Mouse (Mus musculus) c-Kit-positive CD71-negative TER-119-negative erythroid progenitor cells, embryonic 14.5 days (primary cell): Measurements from ENCODE around the gene Apobec1.
A peak's percentile ranks its signal among the peaks of the same experiment; 100 is the strongest.
"Not testable (repeated sequence)": the region's sequence is repeated elsewhere in the genome, so short reads cannot be mapped to it uniquely, and the experiment has no call there.

Source experiments
- DNase-seq: peaks from one replicate; pipeline ENCODE4 v3.0.0-alpha.2; 2013; ENCODE audit warnings: low read depth

Gene Apobec1

DNA sequence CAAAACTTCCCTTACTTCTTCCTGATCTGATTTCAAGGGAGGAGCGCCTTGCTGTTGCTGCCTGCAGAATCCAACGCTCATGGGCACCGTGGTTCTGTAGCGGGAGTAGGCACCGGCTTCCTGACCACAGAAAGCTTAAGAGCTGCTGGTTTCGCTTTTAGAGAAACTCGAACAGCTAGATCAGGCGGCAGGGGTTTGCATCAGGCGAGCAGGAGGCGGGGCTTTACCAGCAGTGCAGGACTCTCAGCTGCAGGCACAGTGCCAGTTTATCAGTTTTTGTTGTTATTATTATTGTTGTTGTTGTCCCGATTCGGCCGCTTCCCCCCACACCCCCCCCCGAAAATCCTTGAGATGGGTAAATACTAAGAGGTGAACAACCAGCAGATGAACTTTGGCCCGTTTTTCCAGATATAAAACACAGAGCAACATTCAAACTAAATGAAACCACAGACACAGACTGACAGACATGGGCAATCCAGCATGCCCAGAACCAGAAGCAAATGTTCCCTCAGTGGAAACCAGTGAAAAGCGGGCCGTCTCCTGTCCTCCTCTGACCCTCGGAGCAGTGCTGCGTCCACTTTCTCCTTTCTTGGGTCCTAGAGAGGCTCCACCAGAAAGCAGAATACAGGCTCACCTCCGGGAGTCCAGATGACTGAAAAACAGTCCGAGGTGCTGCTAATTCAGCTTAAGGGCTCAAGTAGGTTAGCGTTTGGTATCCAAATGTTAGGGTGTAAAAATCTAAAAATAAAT lies at the start of gene Apobec1:
Apobec1 (minus strand) TSS at position 203 of the 750 bp plus-strand sequence.
- peak; percentile 70 for DNase-seq

DNA sequence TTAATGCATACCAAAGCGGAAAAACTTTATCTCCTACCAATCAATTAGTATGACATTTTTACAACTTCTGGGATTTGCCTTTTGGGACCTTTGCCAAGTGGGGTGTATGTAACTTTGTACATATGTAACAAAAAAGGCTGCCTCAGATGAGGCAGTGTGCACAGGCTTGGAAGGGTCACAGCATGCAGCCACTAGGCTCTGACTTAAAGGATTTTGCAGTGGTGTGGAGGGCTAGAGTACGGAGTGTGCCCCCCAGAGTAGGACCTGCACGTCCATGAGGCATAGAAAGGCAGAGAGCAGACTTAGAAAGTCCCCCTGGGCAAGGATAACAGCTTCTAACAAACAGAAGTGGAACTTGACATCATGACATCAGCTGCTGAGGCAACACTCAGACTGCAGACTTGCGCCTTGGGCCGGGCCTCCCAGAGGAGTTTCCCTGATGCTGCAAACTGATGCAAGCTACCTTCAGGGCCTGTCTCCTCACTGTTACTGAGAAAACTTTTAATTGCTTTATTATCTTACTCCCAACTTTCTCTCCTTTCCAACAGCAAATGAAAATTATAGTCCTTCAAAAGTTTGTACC lies 48.2 kb upstream of the Apobec1 start:
- DNase-seq, result no peak

DNA sequence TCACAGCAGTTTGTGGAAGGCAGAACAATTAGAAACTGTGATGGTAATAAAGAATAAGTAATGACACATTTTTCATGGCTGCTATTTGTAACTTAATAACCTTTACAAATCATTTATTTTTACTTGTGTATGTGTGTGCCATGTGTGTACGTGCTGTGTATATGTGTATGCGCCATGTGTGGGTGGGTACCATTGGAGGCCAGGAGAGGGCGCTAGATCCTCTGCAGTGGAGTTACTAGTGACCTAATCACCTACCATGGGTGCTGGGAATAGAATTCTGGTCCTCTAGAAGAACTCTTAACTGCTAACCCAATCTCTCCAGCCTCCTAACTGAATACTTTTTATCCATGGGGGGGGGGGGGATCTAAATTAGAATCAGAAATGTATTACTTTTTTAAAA lies 47.7 kb upstream of the Apobec1 start:
- DNase-seq, result no peak

GRCm38 (mm10) chr6:122644196-122644595 lies 42.0 kb upstream of the Apobec1 start:
- not testable (repeated sequence) for DNase-seq

- not testable (repeated sequence) for DNase-seq
Measured at GRCm38 (mm10) chr6:122637566-122637965, 35.3 kb upstream of the Apobec1 start.

GRCm38 (mm10) chr6:122636666-122637065 lies 34.4 kb upstream of the Apobec1 start:
- DNase-seq, result no peak

DNA sequence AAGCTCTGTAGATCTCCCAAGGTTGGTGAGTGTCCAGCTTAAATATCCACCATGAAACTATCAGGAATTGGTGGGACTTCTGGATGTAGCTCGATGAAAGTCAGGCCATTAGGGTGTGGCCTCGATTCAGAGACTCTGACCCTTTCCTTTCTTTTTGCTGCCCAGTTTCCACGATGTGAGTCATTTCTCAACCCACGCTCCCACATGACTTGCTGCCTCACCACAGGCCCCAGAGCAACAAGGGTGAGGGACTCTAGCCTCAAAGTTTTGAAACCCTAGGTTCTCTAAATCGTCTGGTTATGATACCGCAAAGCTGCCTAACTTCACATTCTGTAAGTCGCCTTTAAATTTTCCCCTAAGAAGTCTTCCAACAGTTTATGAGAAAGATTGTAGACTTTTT lies 33.1 kb upstream of the Apobec1 start:
- peak; percentile 22 for DNase-seq

GRCm38 (mm10) chr6:122633411-122633810 lies 31.2 kb upstream of the Apobec1 start:
- no peak for DNase-seq

- DNase-seq, result no peak
Measured at GRCm38 (mm10) chr6:122627469-122628108, 25.3 kb upstream of the Apobec1 start.

DNA sequence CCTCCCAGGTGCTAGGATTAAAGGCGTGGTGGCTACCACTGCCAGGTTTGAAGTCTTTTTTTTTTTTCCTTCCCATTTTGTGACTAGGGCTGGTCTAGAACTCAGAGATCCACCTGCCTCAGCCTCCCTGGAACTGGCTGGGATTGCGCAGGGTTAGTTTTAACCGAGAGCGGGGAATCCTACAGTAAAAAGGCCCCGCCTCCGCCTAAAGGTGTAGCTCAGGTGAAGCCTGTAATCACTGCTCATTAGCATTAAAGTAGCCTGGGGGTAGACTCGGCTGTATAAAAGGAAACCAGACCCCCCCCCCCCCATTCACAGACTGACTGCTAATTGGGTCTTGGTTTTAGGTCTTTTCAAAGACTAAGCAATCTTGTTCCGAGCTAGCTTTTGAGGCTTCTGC lies 23.9 kb upstream of the Apobec1 start, which contains the start of gene Dppa3:
Dppa3 (plus strand) TSS at position 301 of the 400 bp plus-strand sequence.
- no peak for DNase-seq

DNA sequence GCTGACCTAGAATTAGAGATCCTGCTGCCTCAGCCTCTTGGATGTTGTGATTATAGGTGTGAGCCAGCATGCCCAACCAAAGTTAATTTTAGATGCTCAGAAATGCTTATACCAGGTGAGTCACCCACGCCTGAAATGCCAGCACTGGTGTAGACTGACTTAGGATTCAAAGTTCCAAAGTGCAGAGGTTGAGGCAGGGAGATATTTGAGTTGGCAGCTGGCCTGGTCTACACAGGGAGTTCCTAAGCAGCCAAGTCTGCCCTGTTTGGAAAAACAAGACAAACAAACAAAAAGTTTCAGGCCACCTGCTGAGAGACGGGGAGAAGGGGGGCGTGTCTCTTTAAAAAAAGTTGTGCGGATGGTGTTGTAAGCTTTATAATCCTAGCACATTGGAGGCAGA lies 22.9 kb upstream of the Apobec1 start:
- no peak for DNase-seq

DNA sequence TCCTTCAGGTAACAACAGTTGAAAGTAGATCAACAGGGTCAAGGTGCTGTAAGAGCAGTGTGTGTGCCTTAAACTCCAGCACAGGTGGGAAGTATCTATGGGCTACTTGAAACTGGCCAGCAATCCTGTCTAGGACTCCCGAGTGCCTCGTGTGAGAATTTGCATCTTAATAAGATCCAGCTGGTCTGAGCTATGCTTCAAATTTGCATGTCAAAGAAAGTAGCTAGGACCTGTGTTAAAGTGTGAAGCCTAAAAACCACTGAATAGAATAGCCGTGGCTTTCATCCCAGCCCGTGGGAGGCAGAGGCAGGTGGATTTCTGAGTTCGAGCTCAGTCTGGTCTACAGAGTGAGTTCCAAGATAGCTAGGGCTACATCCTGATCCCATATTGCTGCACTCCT lies 22.2 kb upstream of the Apobec1 start:
- no peak for DNase-seq

GRCm38 (mm10) chr6:122621066-122621465 lies 18.8 kb upstream of the Apobec1 start:
- DNase-seq, result no peak

DNA sequence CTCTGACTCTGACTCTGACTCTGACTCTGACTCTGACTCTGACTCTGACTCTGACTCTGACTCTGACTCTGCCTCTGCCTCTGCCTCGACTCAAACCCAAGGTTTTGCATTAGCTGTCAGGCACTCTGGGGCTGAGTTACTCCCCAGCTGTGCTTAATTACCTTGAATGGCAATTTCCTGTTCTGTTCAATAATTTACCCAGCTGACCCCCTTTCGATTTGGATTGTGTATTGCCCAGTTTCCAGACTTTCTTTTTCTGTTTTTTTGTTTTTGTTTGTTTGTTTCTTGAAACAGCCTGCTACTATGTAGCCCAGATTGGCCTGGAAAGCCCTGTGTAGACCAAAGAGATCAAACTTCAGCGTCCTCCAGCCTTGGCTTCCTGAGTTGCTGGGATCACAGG lies 13.8 kb upstream of the Apobec1 start:
- DNase-seq, result no peak

DNA sequence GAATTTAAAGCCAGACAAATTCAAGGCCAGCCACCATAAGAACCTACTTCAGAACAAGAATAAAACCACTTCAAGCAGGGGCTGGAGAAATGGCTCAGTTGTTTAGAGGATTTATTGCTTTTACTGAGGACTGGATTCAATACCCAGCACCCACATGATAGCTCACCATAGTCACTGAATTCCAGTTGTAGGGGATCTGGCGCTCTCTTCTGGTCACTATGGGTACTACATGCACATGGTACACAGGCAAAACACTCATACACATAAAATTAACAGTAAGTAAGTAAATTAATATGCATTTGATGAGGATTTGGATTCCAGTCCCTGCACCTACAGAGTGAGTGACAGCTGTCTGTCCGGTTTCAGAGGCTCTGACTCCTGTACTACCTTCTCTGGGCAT lies 11.8 kb upstream of the Apobec1 start:
- DNase-seq, result no peak

DNA sequence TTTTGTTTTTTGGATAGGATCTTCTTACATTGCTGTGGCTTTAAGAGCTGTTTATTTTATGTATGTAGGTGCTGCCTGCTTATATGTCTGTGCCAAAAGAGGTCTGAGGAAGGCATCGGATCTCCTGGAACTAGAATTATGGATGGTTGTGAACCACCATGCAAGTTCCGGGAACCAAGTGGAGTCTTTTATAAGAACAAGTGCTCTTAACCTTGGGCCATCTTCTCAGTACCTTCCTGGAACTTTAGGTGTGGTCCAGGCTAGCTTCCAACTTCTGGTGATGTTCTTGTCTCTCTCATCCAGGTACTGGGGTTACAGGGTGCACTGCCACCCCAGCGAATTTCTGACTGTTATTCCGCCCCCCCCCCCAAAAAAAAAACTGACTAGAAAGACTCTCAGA lies 10.2 kb upstream of the Apobec1 start:
- DNase-seq, result no peak

DNA sequence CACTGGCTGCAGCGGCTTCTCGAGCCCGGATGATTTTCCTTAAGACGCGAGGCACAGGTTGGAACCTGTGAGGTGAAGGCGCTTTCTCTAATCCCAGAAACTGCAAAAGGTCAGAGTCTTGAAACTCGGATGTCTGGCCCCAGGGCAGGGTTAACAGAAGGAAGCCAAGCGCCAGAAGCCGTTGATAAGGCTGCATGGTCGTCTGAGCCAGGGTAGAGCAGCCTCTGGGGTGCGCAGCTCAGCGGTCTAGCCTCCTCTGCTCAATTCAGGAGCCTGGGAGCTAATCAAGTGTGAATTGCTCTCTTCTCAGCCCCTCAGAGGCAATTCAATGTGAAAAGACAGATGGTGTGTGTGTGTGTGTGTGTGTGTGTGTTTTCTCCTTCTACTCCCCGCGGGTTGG lies 7.5 kb upstream of the Apobec1 start, which contains the start of gene Gdf3:
Gdf3 (minus strand) TSS at position 317 of the 400 bp plus-strand sequence.
- no peak for DNase-seq

DNA sequence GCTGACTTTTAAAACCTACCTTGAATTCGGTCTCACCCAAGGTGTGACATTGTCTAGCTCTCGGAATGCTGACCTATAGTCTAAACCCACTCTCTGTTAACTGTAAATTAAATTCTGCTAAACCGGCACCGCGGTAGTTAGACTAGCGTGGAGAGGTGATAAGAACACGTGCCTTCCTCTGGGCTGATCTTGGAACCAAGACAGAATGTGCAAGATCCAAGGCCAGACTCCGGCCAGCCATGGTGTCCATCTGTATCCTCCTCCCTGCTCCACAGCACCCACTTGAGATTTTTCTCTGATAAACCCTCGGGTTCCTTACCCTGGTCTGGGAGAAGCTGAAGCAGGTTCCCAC lies 7.1 kb upstream of the Apobec1 start:
- no peak for DNase-seq

GRCm38 (mm10) chr6:122608434-122609376 lies 6.5 kb upstream of the Apobec1 start:
- no peak for DNase-seq

DNA sequence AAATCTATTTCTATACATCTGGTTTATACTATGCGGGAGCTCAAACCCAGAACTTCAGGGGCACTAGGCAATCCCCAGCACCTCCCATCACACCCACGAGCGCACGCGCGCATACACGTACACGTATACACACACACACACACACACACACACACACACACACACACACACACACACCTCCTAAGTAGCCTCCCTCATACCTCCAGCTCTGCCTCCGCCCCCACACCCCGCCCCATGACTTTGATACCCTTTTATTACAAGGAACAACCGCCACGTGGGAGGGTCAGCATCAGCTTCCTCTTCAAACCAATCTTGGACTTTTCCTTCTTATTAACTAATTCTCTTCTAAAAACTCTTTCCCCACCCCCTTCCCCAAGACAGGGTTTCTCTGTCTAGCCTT lies 5.5 kb upstream of the Apobec1 start:
- no peak for DNase-seq

- DNase-seq, result no peak
Measured at GRCm38 (mm10) chr6:122606661-122607060, 4.4 kb upstream of the Apobec1 start.

DNA sequence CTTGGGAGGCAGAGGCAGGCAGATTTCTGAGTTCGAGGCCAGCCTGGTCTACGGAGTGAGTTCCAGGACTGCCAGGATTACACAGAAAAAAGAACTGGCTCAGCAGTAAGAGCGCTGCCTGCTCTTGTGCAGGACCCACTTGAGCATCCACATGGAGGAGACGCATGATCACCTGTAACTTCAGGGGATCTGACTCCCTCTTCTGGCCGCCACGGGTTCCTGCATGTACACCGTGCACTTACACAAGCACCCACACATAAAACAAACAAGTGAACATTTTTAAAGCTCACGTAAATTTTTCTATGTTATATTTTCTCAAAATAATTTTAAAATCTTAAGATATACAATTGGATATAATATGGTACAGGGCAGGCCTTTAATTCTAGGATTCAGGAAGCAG lies 3.2 kb upstream of the Apobec1 start:
- DNase-seq, result no peak
